Mouse (Mus musculus): ENCODE results near the gene Cdk5rap3.

- TF ChIP-seq POU5F1 (IDR thresholded peaks at IDR 0.05; ENCODE audit: borderline replicate concordance, low read length) (no peak), CTCF (conservative IDR thresholded peaks at IDR 0.05; ENCODE audit: low read length) (no peak)
Measured at GRCm38 (mm10) chr11:96893203-96893842, 23.0 kb downstream of the Cdk5rap3 start.
